Mouse (Mus musculus): Measurements from ENCODE around the gene Nrp1.

GRCm38 (mm10) chr8:128372724-128373123, 14.3 kb downstream of the Nrp1 start:
- TF ChIP-seq GATA1 (IDR thresholded peaks at IDR 0.05; ENCODE audit: borderline replicate concordance, low read length) (no peak), FLI1 (IDR thresholded peaks at IDR 0.05; ENCODE audit: low read length) (no peak)

All from megakaryocyte, embryonic 14.5 days (primary cell).